Mouse (Mus musculus) limb, embryonic 13.5 days (tissue): ENCODE data around the gene Nckap5. TPM values are rescaled to one million over a fixed set of nuclear protein-coding genes. Genes with fewer than 3 reads are reported as not detected.

ENCODE experiments used
- ATAC-seq: fragments of 200-750 bp; cut with Nextera tagmentation; 2 replicates; pipeline ENCODE4 v1.8.0; 2017; ENCODE audit warnings: low read depth, moderate number of reproducible peaks, moderate TSS enrichment; ENCODE audit not compliant: low FRiP score
- H3K27ac ChIP-seq: fragments of 300-500 bp; sonication (generic); 2 replicates; pipeline ENCODE4 v1.5.1; 2015; ENCODE audit warnings: inconsistent platforms, mild to moderate bottlenecking, moderate library complexity
- H3K27me3 ChIP-seq: fragments of 300-500 bp; sonication (generic); 2 replicates; pipeline ENCODE4 v1.6.1; 2015; ENCODE audit warnings: mild to moderate bottlenecking, inconsistent platforms
- H3K36me3 ChIP-seq: fragments of 300-500 bp; sonication (generic); 2 replicates; pipeline ENCODE4 v1.6.1; 2015; ENCODE audit warnings: inconsistent platforms, mild to moderate bottlenecking, moderate library complexity
- H3K4me1 ChIP-seq: fragments of 300-500 bp; sonication (generic); 2 replicates; pipeline ENCODE4 v1.6.1; 2015; ENCODE audit warnings: inconsistent platforms
- H3K4me2 ChIP-seq: fragments of 300-500 bp; sonication (generic); replicated peaks from 2 replicates; pipeline ENCODE4 v1.6.1; 2015; ENCODE audit warnings: inconsistent platforms, mild to moderate bottlenecking, moderate library complexity
- H3K4me3 ChIP-seq: fragments of 300-500 bp; sonication (generic); 2 replicates; pipeline ENCODE4 v1.5.1; 2015; ENCODE audit warnings: moderate library complexity, mild to moderate bottlenecking, inconsistent platforms
- H3K9ac ChIP-seq: fragments of 300-500 bp; sonication (generic); 2 replicates; pipeline ENCODE4 v1.6.1; 2015; ENCODE audit warnings: mild to moderate bottlenecking, inconsistent platforms
- H3K9me3 ChIP-seq: fragments of 300-500 bp; sonication (generic); 2 replicates; pipeline ENCODE4 v1.6.1; 2016; ENCODE audit warnings: inconsistent platforms
- WGBS: fragments of 180-500 bp; shearing (Covaris S2); methylation state at CpG from one replicate; pipeline ENCODE4 v1.1.7; 2015; 5-methylcytosine and 5-hydroxymethylcytosine counted together
- polyA plus RNA-seq: library from polyadenylated mRNA; unstranded; fragments of >200 nt; fragmentation: Nextera tagmentation; extraction: Ambion mirVana; gene quantifications from 2 replicates; pipeline ENCODE4 v1.2.1, GENCODE M21; 2015

The Nckap5 gene
- polyA plus RNA-seq, 1 experiment from 2014 or later = 13.5 TPM

GRCm38 (mm10) chr1:126568520-126569197, 261.9 kb downstream of the Nckap5 start:
- no peaks in the 10 kb centered on the region for H3K36me3 ChIP-seq
- H3K9ac ChIP-seq = no peak overlapping the region
- no peaks in the 10 kb centered on the region for H3K27me3 ChIP-seq
- H3K4me1 ChIP-seq = peaks cover 3% of the 10 kb centered on the region; the same call in 1 of the 2 replicates
- ATAC-seq = no peak
- no peaks in the 10 kb centered on the region for H3K9me3 ChIP-seq
- H3K27ac ChIP-seq = no peak overlapping the region
- no peak overlapping the region for H3K4me2 ChIP-seq
- no peak overlapping the region for H3K4me3 ChIP-seq
- 90% methylated on average over 8 of the region's 8 CpGs for WGBS

DNA sequence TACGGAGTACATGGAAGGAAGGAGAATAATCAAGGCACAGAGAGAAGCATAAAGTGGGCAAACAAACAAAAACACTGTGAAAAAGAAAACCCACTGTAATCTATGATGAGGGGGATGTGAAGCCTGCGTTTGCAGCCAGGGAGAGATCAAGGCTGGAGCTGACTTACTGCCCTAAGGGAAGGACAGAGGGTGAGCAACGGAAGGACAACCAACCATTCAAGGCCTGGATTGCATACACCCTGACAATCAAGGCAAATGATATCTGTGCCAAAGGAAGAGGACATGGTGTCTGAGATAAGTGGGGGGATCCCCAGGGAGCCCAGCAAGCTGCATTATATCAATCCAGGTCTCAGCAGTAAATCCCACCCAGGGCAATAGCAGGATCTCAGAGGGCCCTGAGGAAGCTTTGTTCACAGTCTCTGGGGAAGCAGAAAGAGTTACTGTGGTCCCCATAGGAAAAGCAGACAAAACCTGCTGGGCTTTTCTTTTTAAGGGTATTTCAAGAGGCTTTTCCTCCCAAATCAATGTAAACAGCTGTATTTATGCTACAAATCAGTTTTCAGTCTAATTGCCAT, 265.4 kb downstream of the Nckap5 start:
- Histone ChIP-seq H3K27ac (no peak overlapping the region), H3K36me3 (no peaks in the 10 kb centered on the region), H3K4me3 (no peak overlapping the region), H3K4me1 (peaks cover 7% of the 10 kb centered on the region; the same call in 1 of the 2 replicates), H3K9me3 (no peaks in the 10 kb centered on the region), H3K4me2 (no peak overlapping the region), H3K27me3 (no peaks in the 10 kb centered on the region), H3K9ac (no peak overlapping the region)
- WGBS = 72% methylated on average over 3 of the region's 3 CpGs
- ATAC-seq = no peak

GRCm38 (mm10) chr1:126560931-126561330, 269.7 kb downstream of the Nckap5 start:
- Histone ChIP-seq H3K27me3 (no peaks in the 10 kb centered on the region), H3K4me1 (peaks cover 7% of the 10 kb centered on the region; the same call in 1 of the 2 replicates), H3K4me3 (no peak overlapping the region), H3K4me2 (no peak overlapping the region), H3K9me3 (no peaks in the 10 kb centered on the region), H3K9ac (no peak overlapping the region), H3K27ac (no peak overlapping the region), H3K36me3 (no peaks in the 10 kb centered on the region)
- WGBS = 26% methylated on average over 7 of the region's 7 CpGs
- peak; percentile 82 for ATAC-seq

- WGBS = 87% methylated on average over 12 of the region's 12 CpGs
- no peaks in the 10 kb centered on the region for H3K27me3 ChIP-seq
- ATAC-seq = no peak
- no peak overlapping the region for H3K4me2 ChIP-seq
- H3K36me3 ChIP-seq = no peaks in the 10 kb centered on the region
- no peak overlapping the region for H3K27ac ChIP-seq
- no peak overlapping the region for H3K9ac ChIP-seq
- H3K4me3 ChIP-seq = no peak overlapping the region
- peaks cover 7% of the 10 kb centered on the region; the same call in 1 of the 2 replicates for H3K4me1 ChIP-seq
- H3K9me3 ChIP-seq = no peaks in the 10 kb centered on the region
Measured at GRCm38 (mm10) chr1:126557791-126558294, 272.8 kb downstream of the Nckap5 start.

DNA sequence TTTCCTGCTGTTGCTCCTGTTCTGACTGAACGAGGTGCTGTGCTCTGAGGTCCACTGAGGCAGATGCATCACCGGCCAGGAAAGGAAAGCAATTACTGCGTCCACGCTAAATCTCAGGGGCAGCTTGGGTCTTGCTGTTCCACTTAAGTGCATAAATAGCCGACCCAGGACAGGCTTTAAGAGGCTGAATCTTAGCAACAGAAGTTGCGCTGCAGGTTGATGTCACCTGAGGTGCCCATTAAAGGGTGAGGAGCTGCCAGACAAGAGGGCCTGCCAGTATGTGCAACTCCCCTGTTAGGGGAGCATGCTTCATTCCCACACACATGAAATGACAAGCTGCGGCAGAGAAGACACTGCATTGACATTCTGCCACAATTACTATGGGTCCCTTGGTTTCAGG, 282.6 kb downstream of the Nckap5 start:
- Histone ChIP-seq H3K4me1 (no peaks in the 10 kb centered on the region), H3K9me3 (no peaks in the 10 kb centered on the region), H3K4me3 (no peak overlapping the region), H3K4me2 (no peak overlapping the region), H3K9ac (no peak overlapping the region), H3K27me3 (0 out of 2 replicates have a peak, but pooled peaks cover 3% of the 10 kb centered on the region), H3K27ac (no peak overlapping the region), H3K36me3 (no peaks in the 10 kb centered on the region)
- ATAC-seq = no peak
- WGBS = 70% methylated on average over 7 of the region's 7 CpGs

DNA sequence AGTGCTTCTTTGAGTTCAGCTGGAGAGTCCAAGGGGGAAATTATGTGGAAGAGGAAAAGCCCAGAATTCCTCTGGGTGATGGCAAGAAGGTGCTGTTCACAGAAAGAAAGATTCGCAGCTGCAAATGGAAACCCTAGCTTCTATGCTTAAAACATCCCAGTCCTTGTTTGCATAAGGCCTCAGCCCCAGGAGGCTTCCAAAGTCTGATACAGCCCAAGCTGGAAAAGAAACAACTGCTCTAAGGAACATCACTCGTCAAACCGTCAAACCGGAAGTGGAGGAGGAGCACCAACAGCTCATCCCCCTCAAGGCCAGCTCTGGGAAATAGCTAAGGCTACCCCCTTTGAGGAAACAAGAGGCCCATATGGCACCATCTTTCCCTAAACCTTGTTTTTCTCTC, 286.1 kb downstream of the Nckap5 start:
- WGBS = 75% methylated on average over 4 of the region's 4 CpGs
- H3K4me3 ChIP-seq = no peak overlapping the region
- no peak overlapping the region for H3K27ac ChIP-seq
- peaks cover 2% of the 10 kb centered on the region; the same call in 1 of the 2 replicates for H3K4me1 ChIP-seq
- no peak overlapping the region for H3K9ac ChIP-seq
- H3K9me3 ChIP-seq = no peaks in the 10 kb centered on the region
- H3K27me3 ChIP-seq = 0 out of 2 replicates have a peak, but pooled peaks cover 3% of the 10 kb centered on the region
- no peak overlapping the region for H3K4me2 ChIP-seq
- no peaks in the 10 kb centered on the region for H3K36me3 ChIP-seq
- ATAC-seq = no peak

- no peak for ATAC-seq
- Histone ChIP-seq H3K9ac (no peak overlapping the region), H3K27me3 (no peaks in the 10 kb centered on the region), H3K36me3 (no peaks in the 10 kb centered on the region), H3K4me3 (no peak overlapping the region), H3K9me3 (no peaks in the 10 kb centered on the region), H3K4me2 (no peak overlapping the region), H3K27ac (no peak overlapping the region), H3K4me1 (peaks cover 16% of the 10 kb centered on the region; the same call in 1 of the 2 replicates)
- whole genome bisulfite sequencing = 82% methylated on average over 6 of the region's 6 CpGs
Measured at GRCm38 (mm10) chr1:126537223-126537757, 293.3 kb downstream of the Nckap5 start.

DNA sequence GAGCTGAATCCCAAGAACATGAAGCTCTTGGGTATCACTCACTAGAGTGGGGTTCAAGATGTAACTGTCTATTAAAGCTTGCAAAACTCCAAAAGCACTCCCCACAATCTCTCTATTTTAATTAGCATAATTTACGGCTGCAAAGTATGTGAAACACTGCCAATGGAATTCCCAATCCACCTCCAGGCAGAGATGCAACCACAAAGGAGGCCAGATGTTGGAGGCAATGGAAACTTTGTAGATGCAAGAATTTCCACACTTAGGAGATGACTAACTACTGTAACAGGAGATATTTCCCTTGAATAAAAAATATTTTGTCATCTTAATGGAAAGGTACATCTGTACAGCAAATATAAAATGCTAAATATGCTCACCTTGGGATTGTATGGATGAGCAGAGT, 295.1 kb downstream of the Nckap5 start:
- Histone ChIP-seq H3K9me3 (no peaks in the 10 kb centered on the region), H3K27ac (no peak overlapping the region), H3K4me1 (peaks cover 16% of the 10 kb centered on the region; the same call in 1 of the 2 replicates), H3K4me3 (no peak overlapping the region), H3K36me3 (no peaks in the 10 kb centered on the region), H3K27me3 (no peaks in the 10 kb centered on the region), H3K9ac (no peak overlapping the region), H3K4me2 (no peak overlapping the region)
- ATAC-seq = no peak
- 49% methylated on average over 1 of the region's 1 CpGs for WGBS

DNA sequence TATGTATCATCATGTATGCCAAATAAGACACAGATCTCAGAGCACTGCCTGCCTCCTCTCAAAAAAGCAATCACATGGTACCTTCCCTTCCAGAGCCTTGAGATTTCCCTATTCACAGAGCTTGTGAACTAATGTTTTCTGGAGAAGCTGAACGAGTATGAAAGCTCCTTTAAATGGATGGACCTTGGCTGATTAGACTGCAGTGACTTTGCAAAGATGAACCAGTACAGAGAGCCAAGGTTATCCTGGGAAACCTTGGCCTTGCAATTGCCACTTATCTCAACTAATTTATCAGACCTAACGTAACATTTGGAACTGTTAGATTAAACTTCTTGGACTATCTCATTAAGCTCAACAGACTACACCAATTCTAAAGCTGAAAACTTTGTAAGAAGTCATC, 296.6 kb downstream of the Nckap5 start:
- Histone ChIP-seq H3K9ac (no peak overlapping the region), H3K4me1 (peaks cover 9% of the 10 kb centered on the region; the same call in 1 of the 2 replicates), H3K27me3 (no peaks in the 10 kb centered on the region), H3K36me3 (no peaks in the 10 kb centered on the region), H3K27ac (no peak overlapping the region), H3K9me3 (no peaks in the 10 kb centered on the region), H3K4me2 (no peak overlapping the region), H3K4me3 (no peak overlapping the region)
- WGBS = 87% methylated on average over 2 of the region's 2 CpGs
- no peak for ATAC-seq

GRCm38 (mm10) chr1:126528043-126528598, 302.5 kb downstream of the Nckap5 start:
- 81% methylated on average over 7 of the region's 7 CpGs for WGBS
- Histone ChIP-seq H3K4me1 (no peaks in the 10 kb centered on the region), H3K27me3 (no peaks in the 10 kb centered on the region), H3K4me3 (no peak overlapping the region), H3K36me3 (no peaks in the 10 kb centered on the region), H3K9ac (no peak overlapping the region), H3K4me2 (no peak overlapping the region), H3K9me3 (no peaks in the 10 kb centered on the region), H3K27ac (no peak overlapping the region)
- no peak for ATAC-seq

DNA sequence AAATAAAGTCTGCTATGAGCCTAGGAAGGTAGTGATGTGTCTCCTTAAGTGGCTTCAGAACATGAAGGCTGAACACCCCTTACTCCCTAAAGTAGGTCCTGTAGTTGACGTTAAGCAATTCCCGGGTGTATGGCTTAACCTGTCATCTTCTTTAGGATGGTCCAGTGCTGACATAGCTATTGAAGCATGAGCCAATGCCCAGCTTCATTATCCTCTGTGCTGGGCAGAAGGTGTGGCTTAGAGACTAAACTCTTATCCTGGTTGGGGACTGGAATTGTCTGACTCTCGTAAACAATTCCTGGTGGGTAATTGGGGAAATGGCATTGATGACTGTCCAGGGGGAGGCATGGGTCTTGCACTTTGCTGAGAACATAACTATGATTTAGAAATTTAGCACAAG, 312.5 kb downstream of the Nckap5 start:
- Histone ChIP-seq H3K4me1 (peaks cover 11% of the 10 kb centered on the region; the same call in 1 of the 2 replicates), H3K4me2 (no peak overlapping the region), H3K9me3 (no peaks in the 10 kb centered on the region), H3K36me3 (no peaks in the 10 kb centered on the region), H3K4me3 (no peak overlapping the region), H3K27ac (no peak overlapping the region), H3K9ac (no peak overlapping the region), H3K27me3 (no peaks in the 10 kb centered on the region)
- WGBS = 70% methylated on average over 3 of the region's 3 CpGs
- ATAC-seq = no peak

- no peak for ATAC-seq
- H3K9me3 ChIP-seq = no peaks in the 10 kb centered on the region
- peaks cover 12% of the 10 kb centered on the region; the same call in 1 of the 2 replicates for H3K4me1 ChIP-seq
- H3K4me3 ChIP-seq = no peak overlapping the region
- no peaks in the 10 kb centered on the region for H3K27me3 ChIP-seq
- H3K9ac ChIP-seq = no peak overlapping the region
- H3K27ac ChIP-seq = no peak overlapping the region
- WGBS = 100% methylated on average over 1 of the region's 1 CpGs
- H3K4me2 ChIP-seq = no peak overlapping the region
- no peaks in the 10 kb centered on the region for H3K36me3 ChIP-seq
Measured at GRCm38 (mm10) chr1:126517427-126517826, 313.2 kb downstream of the Nckap5 start.
